Mouse (Mus musculus) heart, adult 18-20 months (tissue): Measurements from ENCODE around the gene Nr1d2. TPM values are rescaled to one million over a fixed set of nuclear protein-coding genes. Genes with fewer than 3 reads are reported as not detected.
"Not testable (repeated sequence)": the region's sequence is repeated elsewhere in the genome, so short reads cannot be mapped to it uniquely, and the experiment has no call there.

ENCODE experiments used
- DNase-seq, 2 experiments: peaks; one replicate each; pipeline ENCODE4 v3.0.0; 2021 to 2022; ENCODE audit warnings: mixed read lengths in 1 of 2
- long read RNA-seq, 2 experiments: library from polyadenylated mRNA; stranded (forward); transcript quantifications; one replicate each; pipeline ENCODE4 v2.0.0; 2021
- total RNA-seq, 2 experiments: library from RNA; stranded (reverse); gene quantifications; 2 replicates each; pipeline ENCODE4 v1.2.3; 2021

Gene Nr1d2
- total RNA-seq = 10 to 100 TPM; 48.2 to 54.4 TPM
- long read RNA-seq, experiment 1, full-length matches to known transcripts = 13 of 21 reads
- long read RNA-seq, experiment 1, partial matches to known transcripts = 0 of 21 reads
- long read RNA-seq, experiment 1, other reads (novel, unspliced or antisense) = 8 of 21 reads
- long read RNA-seq, experiment 2, full-length matches to known transcripts = 4 of 10 reads
- long read RNA-seq, experiment 2, partial matches to known transcripts = 0 of 10 reads
- long read RNA-seq, experiment 2, other reads (novel, unspliced or antisense) = 6 of 10 reads

DNA sequence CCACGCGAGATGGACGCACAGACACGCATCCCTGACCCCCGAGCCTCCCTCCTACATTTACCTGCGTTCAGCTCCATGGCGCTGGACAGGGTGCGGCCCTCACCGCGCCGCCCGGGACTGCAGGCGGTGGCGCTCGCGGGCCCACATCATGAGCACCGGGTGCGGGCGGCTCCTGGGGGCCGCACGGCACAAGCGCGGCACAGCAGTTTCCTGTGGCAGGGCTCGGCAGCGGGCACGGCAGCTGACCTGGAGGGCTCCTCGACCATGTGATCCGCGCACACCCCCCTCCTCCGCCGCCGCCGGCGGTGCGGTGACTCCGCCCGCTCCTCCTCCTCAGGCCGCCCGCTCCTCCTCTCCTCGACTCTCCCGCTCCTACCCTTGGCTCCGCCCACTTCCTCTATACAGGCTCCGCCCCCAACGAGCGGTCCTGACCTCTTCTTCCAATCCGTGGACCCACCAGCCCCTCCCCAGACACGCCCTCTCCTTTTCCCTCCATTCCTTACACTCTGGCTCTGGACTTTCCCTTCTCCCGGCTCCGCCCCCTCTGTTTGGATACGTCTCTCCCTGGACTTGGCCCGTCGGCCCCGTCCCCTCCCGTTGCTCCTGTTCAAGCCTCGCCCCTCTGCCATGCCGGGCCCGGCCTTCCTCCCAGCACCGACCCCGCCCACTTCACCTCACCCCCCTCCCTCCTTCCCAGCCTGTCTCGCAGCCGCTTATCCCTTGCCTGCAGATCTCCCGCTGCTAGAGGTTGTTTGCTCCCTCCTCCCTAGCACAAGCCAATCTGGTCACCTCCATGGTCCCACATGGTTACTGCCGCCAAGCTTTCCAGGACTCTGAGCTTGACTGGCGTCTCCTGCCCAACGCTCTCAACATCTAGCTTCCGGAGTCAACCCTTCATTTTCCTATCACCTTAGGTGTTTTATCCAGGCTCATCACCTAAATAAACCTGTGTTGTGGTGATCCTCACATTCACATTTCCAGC lies at the start of gene Nr1d2:
Gene Nr1d2 (minus strand): TSS at position 378 of the 982 bp plus-strand sequence.
- peak; percentile 99 to 100 for DNase-seq

DNA sequence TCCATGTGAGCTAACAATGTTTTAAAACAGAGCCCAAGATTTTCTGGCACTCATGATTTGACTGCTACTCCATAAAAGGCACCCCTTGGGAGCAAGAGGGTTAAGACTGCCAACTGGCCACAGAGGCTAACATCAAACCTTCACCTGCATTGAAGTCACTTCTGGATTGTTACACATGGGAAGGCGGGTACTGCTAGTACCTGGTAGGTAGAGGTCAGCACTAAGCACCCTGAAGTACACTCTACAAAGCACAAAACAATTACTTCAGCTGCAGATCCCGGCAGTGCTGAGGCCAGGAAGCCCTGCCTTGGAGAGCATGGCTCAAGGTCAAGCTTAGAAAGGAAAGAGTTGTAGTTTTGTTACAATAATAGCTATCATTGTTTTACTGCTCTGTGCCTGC lies 48.5 kb upstream of the Nr1d2 start:
- DNase-seq = no peak

DNA sequence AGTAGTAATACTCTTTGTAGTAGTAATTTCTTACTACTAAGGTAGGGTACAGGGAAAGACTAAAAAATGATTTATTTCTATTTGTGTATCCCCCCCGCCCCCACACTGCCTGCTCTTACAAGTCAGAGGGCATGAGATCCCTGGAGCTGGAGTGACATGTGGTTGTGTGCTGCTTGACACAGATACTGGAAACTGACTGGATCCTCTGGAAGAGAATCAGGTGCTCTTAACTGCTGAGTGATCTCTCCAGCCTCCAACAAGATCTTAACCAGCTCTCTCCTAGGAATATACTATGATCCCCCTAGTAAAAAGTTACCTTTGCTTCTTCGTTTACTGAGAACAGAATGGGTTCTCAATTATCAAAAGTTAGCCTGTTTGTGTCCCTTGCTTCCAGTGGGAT lies 47.5 kb upstream of the Nr1d2 start:
- DNase-seq = no peak

DNA sequence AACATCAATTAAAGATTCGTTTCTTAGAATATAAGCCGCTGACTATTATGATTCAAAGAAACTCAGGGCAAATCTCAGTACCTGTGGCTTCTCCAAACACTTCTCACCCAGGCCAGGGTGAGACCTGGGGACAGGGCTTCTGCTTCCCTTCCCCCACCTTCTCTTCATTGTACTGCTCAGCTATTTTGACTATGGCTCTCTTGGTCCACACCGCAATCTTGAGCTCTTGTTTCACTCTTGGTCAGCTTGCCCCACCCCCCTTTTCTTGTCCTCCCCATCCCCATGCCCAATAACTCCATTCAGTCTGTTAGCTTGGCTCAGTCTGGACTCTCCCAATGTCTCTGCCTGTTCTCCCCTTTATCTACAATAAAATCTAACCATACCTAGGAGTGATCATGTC lies 46.5 kb upstream of the Nr1d2 start:
- DNase-seq = no peak

DNA sequence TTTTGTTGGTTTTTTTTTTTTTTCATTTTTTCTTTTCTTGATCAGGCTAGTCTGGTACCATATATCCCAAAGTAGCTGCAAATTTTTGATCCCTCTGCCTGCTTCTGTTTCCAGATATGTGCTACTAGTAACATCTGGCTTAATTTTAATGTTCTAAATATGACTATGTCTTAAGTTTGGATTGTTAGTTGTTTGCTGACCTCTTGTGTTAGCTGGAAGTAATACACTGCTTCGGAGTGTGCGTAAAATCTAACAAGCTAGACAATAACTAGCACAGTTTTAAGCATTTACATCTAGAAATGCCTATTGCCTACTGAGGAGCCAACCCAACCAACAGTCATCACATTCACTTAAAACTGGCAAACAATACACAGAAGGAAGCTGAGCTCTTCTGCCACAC lies 45.7 kb upstream of the Nr1d2 start:
- DNase-seq = peak in 1 of 2 experiments; percentile 58

DNA sequence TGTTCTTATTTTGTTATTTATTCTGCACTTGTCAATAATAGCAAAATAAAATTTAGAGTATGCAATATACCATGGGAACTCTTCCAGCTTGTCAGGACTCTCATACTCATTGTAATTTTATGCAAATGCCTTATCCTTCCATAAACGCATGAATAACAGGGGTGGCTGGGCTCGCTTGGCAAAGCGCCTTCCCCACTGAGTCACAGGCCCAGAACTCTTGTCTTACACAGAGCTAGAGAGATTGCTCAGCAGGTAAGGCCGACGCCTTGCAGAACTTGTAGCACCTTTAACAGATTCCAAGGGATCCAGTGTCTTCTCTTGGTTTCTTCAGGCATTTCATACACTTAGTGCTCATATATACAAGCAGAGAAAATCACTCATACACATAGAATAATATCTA lies 41.4 kb upstream of the Nr1d2 start:
- DNase-seq = no peak

DNA sequence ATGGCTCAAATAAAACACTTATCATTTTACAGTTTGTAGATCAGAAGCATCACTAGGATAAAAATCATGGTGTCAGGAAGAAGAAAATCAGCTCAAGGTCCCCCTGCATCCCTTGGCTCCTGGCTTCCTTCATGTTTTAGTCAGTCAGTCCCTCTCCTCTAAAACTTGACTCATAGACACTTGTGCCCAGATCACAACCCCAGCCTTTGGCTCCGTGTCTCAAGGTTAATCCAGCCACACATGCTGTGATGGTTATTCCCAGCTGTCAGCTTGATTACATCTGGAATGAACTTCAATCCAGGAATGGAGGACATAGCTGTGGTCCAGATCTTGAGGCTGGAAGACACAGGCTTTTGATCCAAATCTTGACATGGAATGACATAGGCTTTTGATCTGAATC lies 35.6 kb upstream of the Nr1d2 start:
- DNase-seq = no peak

DNA sequence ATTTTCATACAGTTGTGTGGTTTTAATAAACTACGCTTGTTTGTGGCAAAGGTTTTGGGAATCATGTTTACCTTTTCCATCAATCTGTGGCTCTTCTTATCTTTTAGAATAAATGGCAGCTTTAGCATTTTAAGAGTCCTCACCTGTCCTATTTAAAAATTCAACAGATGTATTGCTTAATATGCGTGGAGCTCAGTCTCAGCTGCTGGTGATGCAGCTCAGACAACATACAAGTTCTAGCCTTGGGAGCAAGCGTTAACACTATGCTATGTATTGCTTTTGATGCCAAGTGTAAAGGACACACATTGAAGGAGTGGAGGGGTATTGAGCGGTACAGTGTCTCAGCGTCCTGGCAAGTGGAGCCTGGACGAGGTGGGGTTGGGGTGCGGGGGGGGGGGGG lies 32.7 kb upstream of the Nr1d2 start:
- DNase-seq = no peak

DNA sequence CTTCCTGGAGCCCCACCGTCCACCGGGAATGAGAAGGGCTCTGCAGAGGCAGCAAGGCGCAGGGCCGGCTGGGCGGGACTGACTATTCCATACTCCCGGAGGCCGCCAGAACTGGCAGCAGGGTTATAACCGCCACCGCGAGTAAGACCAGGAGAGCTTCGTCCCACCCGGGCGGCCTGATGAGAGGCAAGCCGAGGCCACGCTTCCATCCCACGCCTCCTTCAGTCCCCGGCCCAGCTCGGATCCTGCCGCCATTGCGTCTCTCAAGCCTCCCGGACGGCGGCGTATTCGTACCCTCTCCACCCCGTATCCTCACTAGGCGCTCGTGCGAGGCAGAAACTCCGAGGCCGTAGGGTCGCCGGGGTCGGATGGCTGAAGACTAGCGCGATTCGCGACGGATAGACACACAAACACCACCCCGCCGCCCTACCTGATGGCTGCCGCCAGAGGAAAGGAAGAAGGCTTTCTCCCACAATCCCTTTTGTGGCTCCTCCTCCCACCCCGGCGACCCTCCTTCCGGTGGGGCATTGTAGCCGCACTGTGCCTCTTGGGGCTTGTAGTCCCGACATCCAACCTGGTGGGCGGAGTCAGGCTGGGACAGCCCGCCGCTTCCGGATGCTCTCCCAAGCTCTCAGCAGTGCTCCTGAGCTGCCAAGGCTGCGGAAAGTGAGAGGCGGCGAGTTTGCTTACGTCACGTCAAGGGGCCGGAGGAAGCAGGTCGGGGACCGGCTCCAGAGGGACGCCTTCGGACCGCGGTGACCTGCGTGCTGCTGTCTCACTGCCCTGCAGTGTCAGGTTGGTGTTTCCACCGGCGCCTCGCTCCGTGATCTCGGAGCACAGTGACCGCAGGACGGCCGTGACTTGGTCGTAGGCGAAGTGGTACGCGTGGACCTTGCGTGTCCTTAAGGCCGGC lies 31.9 kb upstream of the Nr1d2 start, which contains the start of the genes Nkiras1 and Rpl15:
Gene Nkiras1 (plus strand): TSS at position 608 of the 913 bp plus-strand sequence.
Gene Rpl15 (minus strand): TSS at position 863 of the 913 bp plus-strand sequence.
- peak; percentile 98 to 100 for DNase-seq

DNA sequence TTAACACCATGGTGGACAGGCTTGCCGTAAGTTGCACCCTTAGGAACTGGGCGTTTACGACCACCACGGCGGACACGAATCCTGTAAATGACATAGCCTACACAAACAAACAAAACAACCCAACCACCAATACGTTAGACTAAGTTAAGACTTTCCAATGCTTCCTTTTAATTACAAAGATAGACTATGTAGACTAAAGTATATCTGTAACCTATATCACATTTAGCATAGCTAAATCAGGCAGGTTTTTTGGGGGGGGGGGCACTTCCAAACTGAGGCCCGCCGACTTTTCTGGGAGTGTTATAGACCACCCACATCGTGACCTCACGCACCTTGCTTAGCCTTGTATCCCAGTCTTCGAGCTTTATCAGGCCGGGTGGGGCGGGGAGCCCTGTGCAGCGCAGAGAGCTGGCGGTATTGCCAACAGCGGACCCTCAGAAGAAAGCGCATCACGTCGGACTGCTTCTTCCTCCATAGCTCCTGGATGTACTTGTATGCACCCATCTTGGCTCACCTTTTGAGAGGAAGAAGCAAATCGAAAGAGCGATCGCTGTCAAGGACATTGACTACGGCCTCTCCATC lies 31.1 kb upstream of the Nr1d2 start:
- not testable (repeated sequence) for DNase-seq

DNA sequence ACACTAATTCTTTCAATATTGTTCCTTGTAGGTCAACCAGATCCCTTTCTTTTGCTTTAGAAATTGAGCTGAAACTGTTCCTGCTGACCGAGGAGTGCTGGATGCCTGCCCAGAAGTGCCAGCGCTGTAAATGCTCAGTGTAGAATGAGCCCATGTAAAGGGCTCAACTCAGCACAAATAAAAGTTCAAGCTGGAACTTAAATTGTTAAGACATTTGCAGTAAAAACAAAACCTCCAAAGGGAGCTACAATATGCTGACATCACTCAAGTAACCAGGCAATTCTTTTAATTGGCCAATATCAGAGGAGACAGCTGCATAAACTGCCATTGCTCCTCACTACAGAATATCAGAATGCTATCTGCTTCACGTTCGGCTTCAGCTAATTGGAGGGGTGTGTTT lies 24.5 kb upstream of the Nr1d2 start:
- DNase-seq = peak; percentile 21 to 53

DNA sequence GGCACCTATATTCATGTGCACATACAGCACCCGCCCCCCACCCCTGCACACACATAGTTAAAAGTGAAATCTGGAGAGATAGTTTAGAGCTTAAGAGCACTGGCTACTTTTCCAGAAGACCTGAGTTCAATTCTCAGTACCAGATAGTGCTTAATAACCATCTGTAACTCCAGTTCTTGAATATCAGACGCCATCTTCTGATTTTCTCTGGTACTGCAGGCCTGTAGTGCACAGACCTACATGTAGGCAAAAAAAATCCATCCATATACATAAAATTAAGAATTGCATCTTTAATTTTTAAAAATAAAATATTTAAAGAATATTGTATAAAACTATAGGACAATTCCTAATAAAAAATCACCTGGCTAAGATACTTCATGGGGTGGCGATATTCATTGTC lies 22.3 kb upstream of the Nr1d2 start:
- no peak for DNase-seq

DNA sequence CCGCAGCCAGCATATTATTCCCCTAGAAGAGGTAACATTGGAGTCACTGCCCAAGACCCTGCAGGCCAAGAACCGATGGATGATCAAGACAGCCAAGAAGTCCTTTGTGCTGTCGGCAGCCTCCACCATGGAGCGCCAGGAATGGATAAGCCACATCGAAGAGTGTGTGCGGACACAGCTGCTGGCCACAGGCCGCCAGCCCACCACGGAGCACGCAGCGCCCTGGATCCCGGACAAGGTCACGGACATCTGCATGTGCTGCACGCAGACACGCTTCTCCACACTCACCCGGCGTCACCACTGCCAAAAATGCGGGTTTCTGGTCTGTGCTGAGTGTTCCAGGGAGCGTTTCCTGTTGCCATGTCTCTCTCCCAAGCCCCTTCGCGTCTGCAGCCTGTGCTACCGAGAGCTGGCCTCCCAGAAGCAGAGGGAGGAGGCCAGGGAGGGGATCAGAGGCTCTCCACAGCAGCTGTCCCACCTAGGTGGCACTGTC lies 3.8 kb upstream of the Nr1d2 start:
- no peak for DNase-seq

DNA sequence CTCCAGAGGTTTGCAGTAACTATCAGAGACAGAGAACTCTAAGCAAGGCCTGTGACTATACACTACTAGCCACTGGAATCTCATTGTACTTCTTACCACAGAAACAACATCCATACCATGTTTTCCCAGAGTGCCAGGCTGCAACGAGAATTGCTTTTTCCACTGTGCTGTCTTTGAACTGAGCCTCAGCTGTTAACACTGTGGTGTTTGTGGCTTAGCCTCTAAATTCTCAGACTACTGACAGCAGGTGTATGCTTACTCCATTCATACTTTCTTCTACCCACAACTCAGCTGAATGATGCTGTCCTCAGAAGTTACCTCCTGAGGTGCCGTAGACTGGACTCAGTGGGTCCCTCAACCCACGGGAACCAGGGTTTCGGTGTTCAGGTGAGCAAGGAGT lies 2.9 kb upstream of the Nr1d2 start:
- no peak for DNase-seq

DNA sequence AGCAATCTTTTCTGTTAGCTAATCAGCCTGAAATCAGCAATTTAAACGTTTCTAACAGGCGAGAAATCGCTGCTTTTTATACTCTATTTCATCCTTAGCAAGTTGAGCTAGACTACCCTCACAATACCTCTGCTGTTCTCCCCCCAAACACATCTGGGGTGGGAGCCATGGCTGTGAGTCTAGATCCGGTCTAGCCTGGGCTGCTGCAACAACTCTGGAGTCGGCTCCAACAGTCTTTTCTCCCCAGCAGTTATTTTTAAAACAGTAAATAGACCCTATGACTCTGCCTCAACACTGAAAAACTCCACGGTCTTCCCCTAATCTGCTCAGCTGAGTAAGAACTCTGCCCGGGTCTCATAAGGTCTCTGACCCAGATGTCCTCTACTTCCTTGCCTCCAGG lies 1.2 kb upstream of the Nr1d2 start:
- no peak for DNase-seq

DNA sequence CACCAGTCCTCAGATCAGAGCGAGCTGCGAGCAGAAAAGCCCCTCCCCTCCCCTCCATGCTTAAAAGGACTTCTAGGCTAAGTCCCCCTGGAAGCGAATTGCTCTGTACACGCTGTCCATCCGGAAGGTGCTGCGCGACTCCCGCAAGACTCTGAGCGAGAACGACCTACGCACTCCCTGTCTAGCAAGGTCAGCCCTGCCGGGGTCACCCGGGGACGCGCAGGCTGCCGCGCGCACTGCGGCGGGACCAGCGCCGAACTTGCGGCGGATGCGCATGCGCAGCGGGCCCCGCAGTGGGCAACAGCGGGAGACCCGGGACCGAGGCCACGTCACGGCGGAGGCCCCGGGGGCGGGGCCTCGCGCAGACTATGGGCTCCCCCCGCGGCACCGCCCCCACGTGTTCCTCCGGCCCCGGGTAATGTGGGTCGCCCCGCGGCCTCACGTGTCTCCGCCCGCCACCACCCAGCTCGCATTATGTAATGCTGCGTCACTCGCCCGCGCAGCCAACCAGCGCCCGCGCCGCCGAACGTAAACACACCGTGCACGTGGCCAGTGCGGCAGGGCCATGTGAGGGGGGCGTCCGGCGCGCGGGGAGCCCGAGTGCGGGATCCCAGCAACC lies 687 bp downstream of the Nr1d2 start:
- DNase-seq = peak; percentile 98 to 99

DNA sequence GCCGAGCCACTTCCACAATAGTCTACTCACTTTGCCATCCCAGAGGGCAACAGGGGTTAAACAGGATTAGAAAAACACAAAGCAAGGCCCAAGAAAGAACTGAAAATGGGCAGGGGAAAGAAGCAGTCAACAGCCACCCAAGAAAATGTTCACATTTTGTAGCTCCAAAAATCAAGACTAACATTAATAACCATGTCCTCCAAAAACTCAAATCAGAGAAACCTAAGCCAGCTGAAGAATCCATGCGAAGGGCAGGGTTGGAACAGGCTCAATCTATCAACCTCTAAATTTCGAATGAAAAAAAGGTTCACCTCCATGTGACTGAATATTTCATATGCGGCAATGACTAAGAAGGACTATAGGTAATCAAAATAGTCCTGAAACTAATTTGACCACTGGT lies 1.5 kb downstream of the Nr1d2 start:
- peak in 1 of 2 experiments; percentile 17 for DNase-seq

DNA sequence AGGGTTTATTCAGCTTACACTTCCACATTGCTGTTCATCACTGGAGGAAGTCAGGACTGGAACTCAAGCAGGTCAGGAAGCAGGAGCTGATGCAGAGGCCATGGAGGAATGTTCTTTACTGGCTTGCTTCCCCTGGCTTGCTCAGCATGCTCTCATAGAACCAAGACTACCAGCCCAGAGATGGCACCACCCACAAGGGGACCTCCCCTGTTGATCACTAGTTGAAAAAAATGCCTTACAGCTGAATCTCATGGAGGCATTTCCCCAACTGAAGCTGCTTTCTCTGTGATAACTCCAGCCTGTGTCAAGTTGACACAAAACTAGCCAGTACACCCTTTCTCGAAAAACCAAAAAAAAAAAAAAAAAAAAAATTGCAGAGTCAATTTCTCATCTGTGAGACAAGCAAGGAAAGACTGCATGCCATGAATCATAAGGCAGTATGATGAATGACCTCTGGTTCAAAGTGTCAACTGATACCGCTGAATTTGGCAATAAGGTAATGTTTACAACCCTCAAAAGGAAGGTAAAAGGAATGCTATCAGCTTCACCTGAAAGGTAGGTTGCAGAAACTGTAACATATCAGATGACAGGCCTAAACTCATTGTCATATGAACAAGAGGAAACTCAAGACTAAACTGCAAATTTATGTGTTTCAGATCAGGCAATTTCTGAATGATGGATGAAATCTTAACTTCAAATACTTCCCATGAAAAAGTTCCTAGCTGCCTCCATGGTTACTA lies 2.3 kb downstream of the Nr1d2 start:
- peak in 1 of 2 experiments; percentile 12 for DNase-seq

DNA sequence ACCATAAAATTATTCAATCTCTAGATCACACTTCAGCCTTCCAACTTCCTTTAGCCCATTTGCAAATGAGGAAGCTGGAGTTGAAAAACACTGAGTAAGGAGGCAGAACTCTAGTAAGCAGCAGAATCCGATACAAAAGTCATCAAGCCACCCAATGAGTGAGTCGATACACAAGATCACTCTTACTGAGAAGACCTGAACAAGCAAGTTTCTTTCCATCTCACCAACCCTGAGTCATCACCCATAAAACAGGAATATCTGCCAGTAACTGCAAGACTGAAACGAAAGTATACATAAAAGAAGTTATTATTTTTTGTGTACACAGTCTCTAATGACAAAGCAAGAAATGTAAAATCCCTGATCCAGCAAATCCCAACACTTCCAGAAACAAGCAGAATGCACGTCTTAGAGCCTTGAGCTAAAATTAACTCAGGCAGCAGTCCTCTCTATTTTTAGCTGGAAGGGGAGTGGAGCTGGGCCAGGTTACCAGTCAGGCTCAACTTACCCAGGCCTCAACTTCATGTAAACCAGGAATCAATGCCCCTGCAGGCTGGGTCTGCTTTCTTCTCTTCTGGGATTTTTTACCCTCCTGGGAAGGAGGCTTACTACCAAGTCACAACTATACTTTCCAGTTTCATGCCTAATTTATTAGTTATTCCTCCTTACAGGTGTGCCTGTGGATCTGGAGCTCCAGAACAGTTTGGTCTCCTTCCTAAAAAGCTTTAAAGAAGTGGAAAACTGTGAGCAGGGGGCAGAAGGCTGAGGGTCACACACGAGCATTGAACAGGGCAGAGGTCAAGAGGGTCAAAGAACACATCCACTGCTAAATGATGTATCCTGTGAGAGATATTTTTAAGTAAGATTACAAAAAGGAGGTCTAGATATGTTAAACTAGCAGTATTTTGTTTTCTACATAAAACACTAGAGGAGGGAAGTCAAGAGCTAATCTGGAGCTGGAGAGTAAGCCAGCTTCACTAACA lies 4.7 kb downstream of the Nr1d2 start:
- peak; percentile 63 to 64 for DNase-seq
